Mouse (Mus musculus): ENCODE results near the gene Tert.

Tert gene

GRCm38 (mm10) chr13:73626745-73627549 is at the start of gene Tert:
TSS of gene Tert (plus strand) at chr13:73626911.
- peak; percentile 68 for DNase-seq (ENCODE audit: low spot score)

DNA sequence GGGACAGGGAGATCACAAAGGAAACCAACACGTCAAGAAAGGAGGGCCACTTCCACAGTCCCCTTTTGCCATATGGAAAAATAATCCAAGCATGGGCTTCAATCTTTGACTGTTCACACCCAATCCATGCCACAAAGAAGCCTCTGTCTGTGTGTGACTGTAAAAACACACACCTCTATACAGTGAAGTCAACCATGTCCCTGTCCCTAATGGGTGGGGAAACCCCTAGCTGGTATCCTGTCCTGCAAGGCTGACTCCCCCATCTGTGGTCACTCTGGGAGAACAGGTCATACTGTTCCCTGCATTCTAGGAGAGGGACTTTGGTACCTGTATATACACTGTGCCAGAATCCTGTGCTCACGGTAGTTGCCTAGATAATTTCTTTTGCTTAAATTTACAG is 49.4 kb upstream of the Tert start:
- no peak for DNase-seq (ENCODE audit: low spot score)

DNA sequence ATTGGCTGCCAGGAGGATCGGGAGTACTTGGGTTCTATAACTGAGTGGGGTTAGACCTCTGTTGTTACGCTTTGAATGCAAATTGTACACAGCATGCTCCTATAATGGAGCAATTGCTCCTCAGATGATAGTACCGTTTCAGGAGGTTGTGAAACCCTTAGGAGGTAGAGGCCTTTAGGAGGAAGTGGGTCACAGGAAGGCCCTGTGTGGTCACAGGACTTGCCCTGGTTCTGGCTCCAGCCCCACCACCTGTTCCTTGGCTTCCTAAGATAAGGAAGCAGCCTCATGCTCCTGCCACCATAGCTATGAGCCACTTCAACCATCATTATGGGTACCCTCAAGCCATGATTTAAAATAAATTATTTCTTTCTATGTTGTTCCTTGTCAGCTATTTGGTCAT is 35.2 kb upstream of the Tert start:
- no peak for DNase-seq (ENCODE audit: low spot score)

GRCm38 (mm10) chr13:73592546-73592945 is 34.2 kb upstream of the Tert start:
- DNase-seq (ENCODE audit: low spot score): no peak

DNA sequence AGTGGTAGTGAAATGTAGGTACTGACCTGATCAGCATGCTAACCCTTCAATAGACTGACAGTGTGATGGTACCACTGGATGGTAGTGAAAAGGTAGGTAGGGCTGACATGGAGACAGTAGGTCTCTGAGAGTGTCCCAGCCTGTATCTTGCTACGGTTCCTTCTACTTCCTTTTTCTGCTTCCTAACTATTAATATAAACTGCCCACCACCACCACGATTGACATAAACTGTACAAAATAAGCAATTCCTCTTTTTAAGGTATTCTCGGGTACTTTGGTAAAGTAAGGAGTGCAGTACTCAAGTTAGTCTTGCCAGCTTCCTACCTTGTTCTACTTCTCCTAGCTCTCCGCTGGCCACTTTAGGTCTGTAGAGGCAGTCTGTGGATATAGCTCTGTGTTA is 30.4 kb upstream of the Tert start:
- DNase-seq (ENCODE audit: low spot score): no peak

GRCm38 (mm10) chr13:73600217-73600616 is 26.5 kb upstream of the Tert start:
- no peak for DNase-seq (ENCODE audit: low spot score)

DNA sequence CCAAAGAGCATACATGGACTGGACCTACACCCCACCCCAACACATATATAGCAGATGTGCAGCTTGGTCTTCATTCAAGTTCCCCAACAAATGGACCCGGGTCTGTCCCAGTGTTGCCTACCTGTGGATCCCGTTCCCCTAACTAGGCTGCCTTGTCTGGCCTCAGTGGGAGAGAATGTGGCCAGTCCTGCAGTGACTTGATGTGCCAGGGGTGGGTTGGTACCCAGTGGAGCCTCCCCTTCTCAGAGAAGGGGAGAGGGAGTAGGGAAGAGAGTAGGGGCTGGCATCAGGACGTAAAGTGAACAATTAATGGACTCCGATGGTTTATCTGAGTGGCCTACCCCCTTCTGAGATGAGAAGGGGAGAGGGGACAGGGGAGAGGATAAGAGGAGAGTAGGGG is 23.7 kb upstream of the Tert start:
- DNase-seq (ENCODE audit: low spot score): no peak

DNA sequence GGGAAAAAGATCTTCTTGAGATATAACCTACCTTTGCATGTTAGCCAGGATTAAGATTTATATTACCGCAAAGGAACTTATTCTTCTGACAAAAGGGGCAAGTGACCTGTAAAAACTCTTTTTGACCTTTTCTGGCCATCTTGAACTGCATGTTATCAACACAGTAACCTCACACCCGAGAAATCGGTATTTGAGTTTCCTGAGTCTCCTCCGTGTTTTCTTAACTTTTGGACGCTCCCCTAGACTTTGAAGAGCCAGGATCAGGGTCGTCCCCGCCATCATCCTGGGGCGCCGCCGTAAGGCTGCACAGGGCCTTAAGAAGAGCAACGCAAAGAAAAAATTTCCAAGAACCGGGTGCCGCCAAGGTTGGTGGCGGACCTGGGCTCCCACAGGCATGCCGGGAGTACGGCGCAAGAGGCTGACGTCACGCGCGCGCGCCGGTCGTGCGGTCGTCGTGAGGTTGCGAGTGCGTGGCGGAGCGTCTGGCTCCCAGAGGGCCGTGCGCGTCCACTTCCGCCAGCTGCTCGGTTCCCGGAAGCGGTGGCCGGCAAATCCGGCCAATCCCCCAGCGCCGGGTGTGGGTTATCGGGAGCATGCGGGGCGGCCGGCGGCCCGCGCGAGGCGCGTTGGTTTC is 23.1 kb upstream of the Tert start, which contains the start of gene Clptm1l:
Gene Clptm1l (plus strand): TSS at position 485 of the 634 bp plus-strand sequence.
- DNase-seq (ENCODE audit: low spot score): peak; percentile 95

DNA sequence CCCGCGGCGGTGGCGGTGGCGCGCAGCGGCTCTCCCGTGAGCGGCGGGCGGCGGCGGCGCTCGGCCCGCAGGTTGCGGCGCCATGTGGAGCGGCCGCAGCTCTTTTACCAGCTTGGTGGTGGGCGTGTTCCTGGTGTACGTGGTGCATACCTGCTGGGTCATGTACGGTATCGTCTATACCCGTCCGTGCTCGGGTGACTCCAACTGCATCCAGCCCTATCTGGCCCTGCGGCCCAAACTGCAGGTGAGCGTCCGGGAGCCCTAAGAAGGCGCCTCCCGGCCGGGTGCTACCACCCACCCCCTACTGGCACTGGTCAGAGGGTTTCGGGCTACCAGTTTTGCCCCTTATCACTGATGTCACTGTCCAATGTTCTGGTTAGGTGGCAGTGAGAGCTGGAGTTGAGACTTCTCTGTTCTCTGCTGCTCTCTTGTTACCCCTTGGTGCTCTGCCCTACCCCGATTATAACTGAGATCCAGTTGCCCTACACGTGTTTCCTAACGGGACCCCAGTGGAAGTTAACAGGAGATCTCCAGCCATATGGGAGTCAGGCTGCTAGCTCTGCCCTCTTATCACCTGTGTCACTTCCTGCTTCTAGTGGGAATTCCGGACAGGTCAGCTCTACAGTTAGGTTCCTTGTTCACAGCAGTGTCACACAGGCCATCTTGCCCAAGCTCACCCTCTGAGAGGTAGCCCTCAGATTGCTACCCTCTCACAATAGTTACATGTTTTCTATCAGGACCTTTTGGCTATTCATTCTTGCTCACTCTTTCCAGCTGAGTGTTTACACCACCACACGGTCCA is 22.4 kb upstream of the Tert start:
- peak; percentile 26 for DNase-seq (ENCODE audit: low spot score)

DNA sequence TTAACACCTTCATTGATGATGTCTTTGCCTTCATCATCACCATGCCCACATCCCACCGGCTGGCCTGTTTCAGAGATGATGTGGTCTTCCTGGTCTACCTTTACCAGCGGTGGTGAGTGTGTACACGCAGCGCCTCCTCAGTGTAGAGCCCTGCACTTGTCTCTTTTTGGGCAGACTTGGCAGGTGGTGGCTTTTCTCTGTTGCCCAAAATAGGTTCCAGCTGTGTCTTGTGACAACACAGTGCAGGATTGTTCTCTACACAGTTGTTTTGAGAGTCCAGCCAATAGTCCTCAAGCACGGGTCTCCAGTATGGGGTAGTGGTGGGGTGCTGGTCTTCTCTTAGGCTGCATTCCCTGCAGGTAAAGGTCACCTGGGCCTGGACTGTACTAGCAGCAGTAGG is 8.3 kb upstream of the Tert start:
- DNase-seq (ENCODE audit: low spot score): no peak

DNA sequence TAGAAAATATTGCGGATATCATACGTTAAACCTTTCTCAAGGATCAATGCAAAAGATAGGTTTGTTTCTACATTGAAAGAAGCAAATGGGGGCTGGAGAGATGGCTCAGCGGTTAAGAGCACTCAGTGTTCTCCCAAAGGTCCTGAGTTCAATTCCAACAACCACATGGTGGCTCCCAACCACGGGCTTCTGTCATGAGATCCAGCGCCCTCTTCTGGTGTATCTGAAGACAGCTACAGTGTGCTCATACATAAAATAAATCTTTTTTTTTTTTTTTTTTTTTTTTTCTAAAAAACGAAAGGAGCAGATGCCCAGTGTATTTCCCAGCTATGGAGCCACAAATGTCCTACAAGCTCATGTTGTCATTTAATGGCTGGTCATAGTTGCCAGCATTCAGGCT is 6.1 kb upstream of the Tert start:
- no peak for DNase-seq (ENCODE audit: low spot score)

GRCm38 (mm10) chr13:73626410-73626744 is 334 bp upstream of the Tert start:
- no peak for DNase-seq (ENCODE audit: low spot score)

GRCm38 (mm10) chr13:73628586-73629113 is 1.9 kb downstream of the Tert start:
- no peak for DNase-seq (ENCODE audit: low spot score)

DNA sequence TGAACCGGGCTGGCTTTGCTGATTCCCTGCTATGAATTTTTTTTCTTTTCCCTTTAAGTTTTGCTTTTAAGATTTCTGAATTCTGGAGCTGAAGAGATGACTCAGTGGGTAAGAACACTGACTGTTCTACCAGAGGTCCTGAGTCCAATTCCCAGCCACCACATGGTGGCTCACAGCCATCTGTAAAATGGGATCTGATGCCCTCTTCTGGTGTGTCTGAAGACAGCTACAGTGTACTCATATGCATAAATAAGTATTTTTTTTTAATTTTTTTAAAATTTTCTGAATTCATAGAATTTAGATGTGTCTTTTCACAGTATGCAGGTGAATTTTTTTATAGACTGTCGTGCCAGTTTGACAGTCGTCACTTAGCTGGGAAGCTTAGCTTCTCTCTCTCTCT is 5.1 kb downstream of the Tert start:
- no peak for DNase-seq (ENCODE audit: low spot score)

DNA sequence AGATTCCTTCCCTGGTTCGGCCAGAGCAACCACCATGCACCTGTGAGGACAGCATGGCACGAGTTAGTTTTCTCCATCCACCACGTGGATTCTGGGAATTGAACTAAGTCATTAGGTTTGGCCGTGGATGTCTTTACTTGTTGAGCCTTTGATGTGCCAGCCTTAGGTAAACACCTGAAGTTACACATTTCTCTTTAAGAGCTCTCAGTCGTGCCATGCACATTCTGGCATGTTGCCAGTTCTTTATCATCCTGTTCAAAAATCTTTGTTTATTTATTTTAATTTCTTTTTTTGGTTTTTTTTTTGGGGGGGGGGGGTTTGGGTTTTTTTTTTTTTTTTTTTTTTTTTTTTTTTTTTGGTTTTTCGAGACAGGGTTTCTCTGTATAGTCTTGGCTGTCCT is 11.1 kb downstream of the Tert start:
- no peak for DNase-seq (ENCODE audit: low spot score)

GRCm38 (mm10) chr13:73641296-73641695 is 14.6 kb downstream of the Tert start:
- no peak for DNase-seq (ENCODE audit: low spot score)

DNA sequence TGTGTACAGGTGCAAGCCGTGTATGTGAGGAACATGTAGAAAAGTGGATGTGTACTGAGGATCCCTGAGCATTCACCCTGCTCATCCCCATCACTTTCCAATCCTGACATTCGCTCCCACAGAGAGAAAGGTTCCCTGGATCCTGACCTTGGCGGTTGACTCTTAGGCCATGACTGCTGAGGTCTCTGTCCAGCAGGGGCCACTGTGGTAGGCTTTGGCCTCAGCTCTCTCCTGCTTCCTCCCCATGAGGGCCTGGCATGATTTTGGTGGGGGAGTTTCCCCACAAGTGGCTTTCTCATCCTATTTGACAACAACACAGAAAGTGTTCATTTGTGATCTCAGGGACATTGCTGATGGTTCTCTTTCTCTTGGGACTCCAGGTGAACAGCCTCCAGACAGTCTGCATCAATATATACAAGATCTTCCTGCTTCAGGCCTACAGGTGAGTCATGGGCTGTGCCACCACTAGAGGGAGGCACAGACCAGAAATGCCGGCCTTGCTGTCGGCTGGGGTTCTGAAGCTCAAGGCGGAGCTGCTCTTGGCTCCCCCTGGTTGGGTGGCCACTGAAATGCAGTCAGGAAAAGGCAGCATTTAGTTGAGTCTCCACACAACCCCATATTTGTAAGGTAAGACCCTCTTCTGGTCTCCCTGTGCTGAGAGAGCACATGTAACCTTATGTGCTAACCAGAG is 19.8 kb downstream of the Tert start:
- peak; percentile 66 for DNase-seq (ENCODE audit: low spot score)

GRCm38 (mm10) chr13:73653266-73653665 is 26.6 kb downstream of the Tert start:
- DNase-seq (ENCODE audit: low spot score): no peak

- no peak for DNase-seq (ENCODE audit: low spot score)
Measured at GRCm38 (mm10) chr13:73654976-73655375, 28.3 kb downstream of the Tert start.

- no peak for DNase-seq (ENCODE audit: low spot score)
Measured at GRCm38 (mm10) chr13:73658953-73659352, 32.2 kb downstream of the Tert start.

DNA sequence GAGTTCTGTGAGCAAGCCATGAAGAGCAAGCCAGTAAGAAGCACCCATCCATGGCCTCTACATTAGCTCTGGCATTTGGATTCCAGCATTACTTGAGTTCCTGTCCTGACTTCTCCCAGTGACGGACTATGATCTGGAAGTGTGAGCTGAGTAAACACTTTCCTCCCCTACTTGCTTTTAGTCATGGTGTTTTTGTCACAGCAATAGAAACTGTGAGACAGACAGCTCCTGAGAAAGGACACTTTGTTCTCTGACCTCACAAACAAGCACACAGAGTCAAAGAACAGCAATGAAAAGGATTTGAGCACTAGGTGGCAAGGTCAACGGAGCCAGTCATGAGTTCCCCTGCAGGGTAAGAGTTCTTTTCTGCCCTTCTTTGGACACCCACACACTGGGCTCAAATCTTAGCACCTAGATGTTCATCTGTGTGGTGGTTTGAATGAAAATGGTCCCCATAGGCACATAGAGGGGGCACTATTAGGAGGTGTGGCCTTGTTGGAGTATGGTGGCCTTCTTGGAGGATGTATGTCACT is 33.5 kb downstream of the Tert start:
- DNase-seq (ENCODE audit: low spot score): peak; percentile 51

DNA sequence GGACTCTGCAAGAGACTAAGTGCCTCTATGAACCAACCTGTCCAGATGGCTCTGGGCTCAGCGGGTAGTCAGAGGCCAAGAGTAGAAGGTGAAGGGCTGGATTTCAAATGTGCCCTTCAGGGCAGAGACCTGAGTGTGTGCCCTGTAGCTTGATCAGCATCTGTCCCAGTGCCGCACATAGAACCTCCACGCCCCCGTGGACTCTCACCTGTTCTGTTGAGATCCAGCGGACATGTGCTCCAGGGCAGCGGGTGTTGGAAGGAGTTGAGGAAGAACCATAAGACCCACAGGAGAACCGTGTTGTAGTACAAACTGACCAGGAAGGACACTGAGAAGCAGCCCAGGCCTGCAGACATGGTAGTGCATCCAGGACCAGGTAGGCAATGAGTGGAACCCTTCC is 48.5 kb downstream of the Tert start:
- no peak for DNase-seq (ENCODE audit: low spot score)

Measured in yolk sac, embryonic 10.5 days (tissue).